ENCODE assay signal across 31 mouse cellular contexts in the genomic region with DNA sequence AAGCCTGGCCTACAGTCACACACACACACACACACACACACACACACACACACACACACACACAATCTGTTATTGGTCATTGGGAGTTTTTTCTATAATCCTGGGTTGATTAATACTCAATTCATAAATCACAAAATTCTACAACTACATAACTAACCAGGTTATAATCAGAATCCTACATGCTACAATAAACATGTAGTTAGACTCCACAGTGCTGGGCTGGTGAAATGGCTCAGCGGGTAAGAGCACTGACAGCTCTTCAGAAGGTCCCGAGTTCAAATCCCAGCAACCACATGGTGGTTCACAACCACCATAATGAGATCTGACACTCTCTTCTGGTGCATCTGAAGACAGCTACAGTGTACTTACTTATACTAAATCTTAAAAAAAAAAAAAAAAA. TPM values are rescaled to one million over a fixed set of nuclear protein-coding genes. Genes with fewer than 3 reads are reported as not detected.
"Had no signal": no experiment of that assay in that cellular context is flagged by ENCODE, and none has a peak within 500 bp of the region (broad histone marks: within the 10 kb centered on the region; RNA-seq: fewer than 3 reads in every experiment).

No protein-coding gene starts in this region.

- ATAC-seq: liver, embryonic 12.5 days; liver, postnatal 0 days; lung, postnatal 0 days; midbrain, embryonic 13.5 days; midbrain, embryonic 15.5 days; midbrain, embryonic 16.5 days had no signal

- H3K4me2 ChIP-seq: limb, embryonic 13.5 days; limb, embryonic 15.5 days; liver, embryonic 11.5 days; liver, embryonic 12.5 days; liver, embryonic 13.5 days; liver, embryonic 15.5 days; lung, embryonic 14.5 days; lung, embryonic 15.5 days; midbrain, embryonic 11.5 days; midbrain, embryonic 12.5 days; midbrain, embryonic 13.5 days; midbrain, embryonic 15.5 days; neural tube, embryonic 12.5 days had no signal

- H3K4me3 ChIP-seq: limb, embryonic 13.5 days; limb, embryonic 15.5 days; liver, embryonic 12.5 days; liver, embryonic 13.5 days; liver, embryonic 15.5 days; lung, embryonic 15.5 days; megakaryocyte, embryonic 14.5 days; midbrain, embryonic 10.5 days; midbrain, embryonic 12.5 days; midbrain, embryonic 13.5 days; midbrain, embryonic 15.5 days; myocyte; neural tube, embryonic 12.5 days had no signal

- H3K9ac ChIP-seq: limb, embryonic 13.5 days; limb, embryonic 15.5 days; liver, embryonic 12.5 days; liver, embryonic 13.5 days; liver, embryonic 14.5 days; liver, embryonic 15.5 days; liver, postnatal 0 days; lung, embryonic 14.5 days; lung, embryonic 15.5 days; midbrain, embryonic 12.5 days; midbrain, embryonic 13.5 days; midbrain, embryonic 15.5 days; neural tube, embryonic 12.5 days had no signal

- H3K27me3 ChIP-seq: limb, embryonic 13.5 days; limb, embryonic 15.5 days; liver, embryonic 12.5 days; liver, embryonic 13.5 days; liver, embryonic 15.5 days; lung, embryonic 15.5 days; megakaryocyte, embryonic 14.5 days; midbrain, embryonic 12.5 days; midbrain, embryonic 13.5 days; midbrain, embryonic 15.5 days; neural tube, embryonic 12.5 days had no signal

- H3K9me3 ChIP-seq: limb, embryonic 13.5 days; limb, embryonic 15.5 days; liver, embryonic 12.5 days; liver, embryonic 13.5 days; liver, embryonic 15.5 days; lung, embryonic 15.5 days; megakaryocyte, embryonic 14.5 days; midbrain, embryonic 10.5 days; midbrain, embryonic 12.5 days; midbrain, embryonic 13.5 days; midbrain, embryonic 15.5 days; neural tube, embryonic 12.5 days had no signal

- H3K27ac ChIP-seq: limb, embryonic 13.5 days; limb, embryonic 15.5 days; liver, embryonic 12.5 days; liver, embryonic 13.5 days; liver, embryonic 14.5 days; liver, embryonic 15.5 days; lung, embryonic 15.5 days; macrophage; midbrain, embryonic 10.5 days; midbrain, embryonic 12.5 days; midbrain, embryonic 13.5 days; midbrain, embryonic 15.5 days; neural tube, embryonic 12.5 days had no signal

- DNase-seq: left cerebral cortex, postnatal 4 days; liver; liver, embryonic 13.5 days; liver, postnatal 0 days; lung, adult 18-20 months; lung, adult 2 months; lung, embryonic 14.5 days; lung, postnatal 10 days; lung, postnatal 14 days; lung, postnatal 36 days; lung, postnatal 4 days; midbrain, embryonic 14.5 days had no signal

RNA-seq across cellular contexts. Expression of a gene that starts 42.9 kb away (rescaled TPM):
- total RNA-seq: liver, adult 2 months had no signal
